Mouse (Mus musculus) lung, embryonic 14.5 days (tissue): ENCODE results near the gene Fut8. TPM values are rescaled to one million over a fixed set of nuclear protein-coding genes. Genes with fewer than 3 reads are reported as not detected.

Experiments used
- ATAC-seq: fragments of 200-750 bp; cut with Nextera tagmentation; 2 replicates; pipeline ENCODE4 v1.8.0; 2017; ENCODE audit warnings: mild to moderate bottlenecking, moderate TSS enrichment, moderate library complexity; ENCODE audit not compliant: insufficient read depth
- DNase-seq: peaks from one replicate; pipeline ENCODE4 v3.0.0-alpha.2; 2015
- H3K27ac ChIP-seq: fragments of 300-500 bp; sonication (generic); 2 replicates; pipeline ENCODE4 v1.5.1; 2014; ENCODE audit warnings: low read depth, mild to moderate bottlenecking, moderate library complexity
- H3K27me3 ChIP-seq: fragments of 300-500 bp; sonication (generic); 2 replicates; pipeline ENCODE4 v1.6.1; 2014; ENCODE audit warnings: low read length, control low read depth; ENCODE audit not compliant: insufficient read depth
- H3K36me3 ChIP-seq: fragments of 300-500 bp; sonication (generic); 2 replicates; pipeline ENCODE4 v1.6.1; 2014; ENCODE audit warnings: control low read depth; ENCODE audit not compliant: insufficient read depth
- H3K4me1 ChIP-seq: fragments of 300-500 bp; sonication (generic); 2 replicates; pipeline ENCODE4 v1.6.1; 2014; ENCODE audit warnings: antibody characterized with exemption, control low read depth; ENCODE audit not compliant: insufficient read depth
- H3K4me2 ChIP-seq: fragments of 300-500 bp; sonication (generic); 2 replicates; pipeline ENCODE4 v1.6.1; 2014; ENCODE audit warnings: mild to moderate bottlenecking
- H3K4me3 ChIP-seq: fragments of 300-500 bp; sonication (generic); 2 replicates; pipeline ENCODE4 v1.5.1; 2014; ENCODE audit warnings: low read depth, low read length
- H3K9ac ChIP-seq: fragments of 300-500 bp; sonication (generic); 2 replicates; pipeline ENCODE4 v1.6.1; 2014
- H3K9me3 ChIP-seq: fragments of 300-500 bp; sonication (generic); 2 replicates; pipeline ENCODE4 v1.6.1; 2016; ENCODE audit warnings: low read depth, low read length, control low read depth
- CTCF ChIP-seq: IDR thresholded peaks from 2 replicates; pipeline ENCODE4 v1.5.1; 2016; ENCODE audit warnings: antibody characterized with exemption, low read depth
- WGBS: fragments of 180-500 bp; shearing (Covaris S2); extraction: QIAGEN DNeasy Blood & Tissue Kit; methylation state at CpG from one replicate; pipeline ENCODE4 v1.1.7; 2014; 5-methylcytosine and 5-hydroxymethylcytosine counted together
- polyA plus RNA-seq: library from polyadenylated mRNA; unstranded; fragments of >200 nt; fragmentation: Nextera tagmentation; extraction: Ambion mirVana; gene quantifications from 2 replicates; pipeline ENCODE4 v1.2.1, GENCODE M21; 2014

The Fut8 gene
- polyA plus RNA-seq, 1 experiment from 2014 or later, result 29.4 TPM

DNA sequence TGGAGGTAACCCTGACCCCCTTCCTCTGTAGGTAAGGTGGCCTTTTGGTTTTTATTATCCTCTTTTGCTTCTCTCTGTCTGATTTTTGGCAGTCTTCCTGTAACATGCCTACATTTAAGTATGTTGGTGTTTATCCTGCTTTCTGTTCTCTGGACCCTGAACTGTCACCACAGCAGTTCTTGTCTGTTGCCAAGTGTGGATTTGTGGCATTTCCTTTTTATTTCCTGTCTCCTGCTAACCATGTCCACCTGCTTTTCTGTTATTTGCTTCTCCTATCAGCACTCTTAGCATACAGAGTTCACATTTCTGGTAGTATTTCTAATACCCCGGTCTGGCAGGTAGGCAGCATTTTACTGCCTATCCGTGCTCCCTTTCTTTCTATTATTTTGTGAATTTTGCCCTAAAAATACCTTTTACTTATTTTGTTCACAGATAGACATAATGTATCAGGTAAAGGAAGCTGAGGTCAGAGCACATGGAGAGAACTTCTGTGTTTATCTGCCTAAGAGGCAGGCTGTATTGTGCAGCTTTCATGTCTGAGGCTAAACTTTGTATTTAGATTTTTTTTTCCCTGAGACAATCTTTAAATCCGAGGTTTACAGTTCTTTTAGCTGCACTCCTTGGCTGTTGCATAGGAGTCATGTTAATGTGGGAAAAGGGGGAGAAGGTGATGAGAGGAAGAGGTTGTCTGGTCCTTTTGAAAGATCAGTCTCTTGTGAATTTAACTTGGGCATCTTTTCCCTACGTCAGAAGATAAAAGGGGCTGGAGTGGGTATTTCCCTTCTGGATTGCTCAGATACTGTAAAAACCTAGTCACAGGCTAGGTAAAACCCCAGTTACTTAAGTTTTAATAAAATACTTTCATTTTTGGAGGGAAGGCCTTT is 54.7 kb downstream of the Fut8 start:
- no peaks in the 10 kb centered on the region for H3K4me1 ChIP-seq
- no peak overlapping the region for H3K4me3 ChIP-seq
- no peaks in the 10 kb centered on the region for H3K9me3 ChIP-seq
- no peaks in the 10 kb centered on the region for H3K36me3 ChIP-seq
- H3K4me2 ChIP-seq, result no peak overlapping the region
- ATAC-seq (no peak), DNase-seq (no peak)
- no peak overlapping the region for H3K27ac ChIP-seq
- H3K27me3 ChIP-seq, result no peaks in the 10 kb centered on the region
- TF ChIP-seq CTCF, result no peak
- H3K9ac ChIP-seq, result no peak overlapping the region
- 65% methylated on average over 4 of the region's 4 CpGs for WGBS

DNA sequence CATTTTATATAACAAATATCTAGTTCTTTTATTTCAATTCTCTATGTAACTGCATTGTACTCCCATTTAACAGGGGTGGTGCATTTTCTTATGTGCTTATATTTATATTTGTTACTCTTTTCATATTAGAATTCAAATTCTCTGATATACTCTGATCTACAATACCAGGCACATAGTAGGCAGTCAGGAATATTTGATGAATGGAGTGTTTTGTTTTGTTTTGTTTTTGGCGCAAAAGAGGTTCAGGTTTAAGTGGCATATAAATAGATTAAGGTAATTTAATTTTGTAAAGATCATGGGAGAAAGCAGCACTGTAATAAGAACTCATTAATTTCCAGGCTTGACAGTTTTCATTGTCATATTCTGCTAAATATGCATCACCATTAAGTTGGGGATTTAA is 58.2 kb downstream of the Fut8 start:
- WGBS, result 80% methylated on average over 1 of the region's 1 CpGs
- H3K27ac ChIP-seq, result no peak overlapping the region
- H3K4me2 ChIP-seq, result no peak overlapping the region

DNA sequence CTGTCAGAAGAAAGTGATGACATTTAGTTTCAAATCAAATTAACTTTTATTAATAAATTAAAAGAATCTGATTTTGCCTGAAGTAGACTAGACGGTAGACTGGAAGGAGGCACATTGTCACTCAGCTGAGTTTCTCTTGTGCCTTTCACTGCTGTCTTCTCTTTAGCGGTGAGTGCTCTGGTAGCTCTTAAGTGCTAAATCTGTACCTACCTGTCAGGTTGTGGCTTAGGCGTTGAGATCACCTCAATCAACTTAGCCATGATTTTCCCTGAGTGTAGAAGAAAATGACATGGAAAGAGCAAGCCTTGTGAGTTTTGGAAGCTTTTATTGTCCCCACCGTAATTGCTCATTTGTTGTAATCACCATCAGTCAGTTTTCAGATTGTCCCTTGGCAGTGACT is 59.2 kb downstream of the Fut8 start:
- Histone ChIP-seq H3K9ac (no peak overlapping the region), H3K36me3 (no peaks in the 10 kb centered on the region), H3K4me2 (no peak overlapping the region), H3K27ac (no peak overlapping the region), H3K27me3 (no peaks in the 10 kb centered on the region), H3K9me3 (no peaks in the 10 kb centered on the region), H3K4me1 (no peaks in the 10 kb centered on the region), H3K4me3 (no peak overlapping the region)
- no peak for DNase-seq
- TF ChIP-seq CTCF, result no peak
- WGBS, result 71% methylated on average over 4 of the region's 4 CpGs
- no peak for ATAC-seq

More for the DNA sequence above, 58.2 kb downstream of the Fut8 start:
- Histone ChIP-seq H3K4me3 (no peak overlapping the region), H3K4me1 (no peaks in the 10 kb centered on the region), H3K9ac (no peak overlapping the region), H3K27me3 (no peaks in the 10 kb centered on the region), H3K9me3 (no peaks in the 10 kb centered on the region), H3K36me3 (no peaks in the 10 kb centered on the region)
- DNase-seq, result no peak
- ATAC-seq, result no peak
- TF ChIP-seq CTCF, result no peak

DNA sequence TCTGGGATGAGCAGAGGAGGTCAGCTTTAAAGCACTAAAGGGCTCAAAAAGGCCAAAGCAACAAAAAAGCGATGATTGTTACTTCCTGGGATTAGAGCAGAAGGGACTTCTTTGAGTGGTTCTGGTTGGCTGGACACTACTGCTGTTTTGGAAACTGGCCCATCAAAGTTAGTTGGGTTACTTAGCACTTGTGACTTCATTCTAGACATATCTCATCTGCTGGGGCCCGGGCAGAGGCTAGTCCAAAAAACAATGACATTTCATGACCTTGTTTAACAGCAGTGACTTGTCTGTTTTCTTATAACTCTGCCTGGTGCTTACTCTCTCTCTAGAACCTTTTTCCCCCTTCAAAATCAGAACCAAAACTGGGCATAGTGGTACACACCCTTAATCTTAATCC is 59.9 kb downstream of the Fut8 start:
- Histone ChIP-seq H3K27ac (no peak overlapping the region), H3K4me1 (no peaks in the 10 kb centered on the region), H3K4me3 (no peak overlapping the region), H3K9me3 (no peaks in the 10 kb centered on the region), H3K9ac (no peak overlapping the region), H3K36me3 (no peaks in the 10 kb centered on the region), H3K27me3 (no peaks in the 10 kb centered on the region), H3K4me2 (no peak overlapping the region)
- 75% methylated on average over 2 of the region's 2 CpGs for WGBS
- ATAC-seq (no peak), DNase-seq (no peak)
- no peak for TF ChIP-seq CTCF

DNA sequence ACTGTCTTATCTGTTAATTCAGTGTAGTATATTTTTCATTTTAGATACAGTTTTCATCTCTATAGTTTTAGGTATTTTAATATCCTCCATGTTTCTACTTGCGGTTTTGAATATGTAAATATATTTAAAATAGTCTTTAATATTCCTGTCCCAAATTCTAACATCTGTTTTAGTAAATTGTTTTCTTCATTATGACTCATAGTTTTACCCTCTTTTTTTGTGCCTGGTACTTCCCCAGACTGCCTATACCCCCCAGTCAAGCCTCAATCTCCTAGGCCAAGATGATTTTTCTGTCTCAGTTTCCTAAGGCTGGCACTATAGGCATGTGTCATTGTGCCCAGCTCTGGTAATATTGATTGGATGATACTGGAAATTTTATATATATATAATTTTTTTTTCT is 64.1 kb downstream of the Fut8 start:
- Histone ChIP-seq H3K4me2 (no peak overlapping the region), H3K36me3 (no peaks in the 10 kb centered on the region), H3K27ac (no peak overlapping the region), H3K4me1 (no peaks in the 10 kb centered on the region), H3K9ac (no peak overlapping the region), H3K9me3 (no peaks in the 10 kb centered on the region), H3K27me3 (no peaks in the 10 kb centered on the region), H3K4me3 (no peak overlapping the region)
- 92% methylated on average over 1 of the region's 1 CpGs for WGBS
- TF ChIP-seq CTCF, result no peak
- DNase-seq (no peak), ATAC-seq (no peak)

DNA sequence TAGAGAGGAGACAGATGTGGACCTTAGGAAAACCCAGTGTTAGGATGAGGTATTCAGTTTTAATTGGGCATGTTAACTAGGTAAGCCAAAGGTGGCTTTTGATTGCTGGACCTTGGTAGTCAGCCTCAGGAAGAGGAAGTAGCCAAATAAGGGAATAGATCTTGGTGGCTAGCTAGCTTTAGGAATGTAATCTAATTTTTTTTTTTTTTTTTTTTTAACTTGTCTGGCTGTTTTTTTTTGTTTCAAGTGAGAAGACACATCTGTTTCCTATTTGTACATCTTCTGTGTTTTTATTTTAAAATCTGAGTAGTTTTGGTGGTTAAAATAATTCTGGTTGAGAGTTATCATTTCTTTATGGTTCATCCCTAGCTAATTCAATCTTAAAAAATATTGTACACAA is 65.4 kb downstream of the Fut8 start:
- TF ChIP-seq CTCF, result no peak
- Histone ChIP-seq H3K36me3 (no peaks in the 10 kb centered on the region), H3K27ac (no peak overlapping the region), H3K4me3 (no peak overlapping the region), H3K4me2 (no peak overlapping the region), H3K9ac (no peak overlapping the region), H3K27me3 (no peaks in the 10 kb centered on the region), H3K9me3 (no peaks in the 10 kb centered on the region), H3K4me1 (no peaks in the 10 kb centered on the region)
- ATAC-seq (no peak), DNase-seq (peak; percentile 4)

DNA sequence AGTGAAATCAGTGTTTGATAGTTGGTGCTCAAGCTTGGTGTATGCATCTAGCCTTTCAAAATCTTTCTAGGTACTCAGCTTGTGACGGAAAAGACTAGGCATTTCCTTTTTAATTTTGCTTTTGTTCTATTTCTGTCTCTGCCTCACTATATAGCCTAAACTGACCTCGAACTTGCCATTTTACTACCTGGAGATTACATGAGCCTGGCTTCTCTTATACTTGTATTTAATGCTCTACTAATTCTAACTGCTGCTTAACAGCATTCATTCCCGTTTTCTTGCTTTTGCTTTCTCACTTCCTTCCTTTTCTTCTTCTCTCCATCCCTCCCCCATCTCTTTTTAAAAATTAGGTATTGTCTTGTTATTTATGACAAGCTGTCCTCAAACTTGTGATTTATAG is 67.6 kb downstream of the Fut8 start:
- no peaks in the 10 kb centered on the region for H3K4me1 ChIP-seq
- no peak for DNase-seq
- 84% methylated on average over 3 of the region's 3 CpGs for WGBS
- no peaks in the 10 kb centered on the region for H3K9me3 ChIP-seq
- H3K27ac ChIP-seq, result no peak overlapping the region
- H3K4me2 ChIP-seq, result no peak overlapping the region
- H3K27me3 ChIP-seq, result no peaks in the 10 kb centered on the region
- no peak overlapping the region for H3K9ac ChIP-seq
- no peaks in the 10 kb centered on the region for H3K36me3 ChIP-seq
- H3K4me3 ChIP-seq, result no peak overlapping the region
- no peak for ATAC-seq
- TF ChIP-seq CTCF, result no peak
